Mouse (Mus musculus) WW6 (cell line): Measurements from ENCODE around the gene Mnat1.

Experiments used
- DNase-seq: peaks from one replicate; pipeline ENCODE4 v3.0.0-alpha.2; 2013; ENCODE audit warnings: low read depth, low spot score

Gene Mnat1

GRCm38 (mm10) chr12:73230196-73230595, 106.7 kb downstream of the Mnat1 start:
- DNase-seq = no peak

- DNase-seq = no peak
These were observed 108.0 kb downstream of the Mnat1 start for GRCm38 (mm10) chr12:73231552-73231951.

GRCm38 (mm10) chr12:73232586-73232985, 109.1 kb downstream of the Mnat1 start:
- DNase-seq = no peak

GRCm38 (mm10) chr12:73241960-73242359, 118.4 kb downstream of the Mnat1 start:
- no peak for DNase-seq

GRCm38 (mm10) chr12:73245687-73246086, 122.2 kb downstream of the Mnat1 start:
- no peak for DNase-seq

- DNase-seq = no peak
These were observed 131.5 kb downstream of the Mnat1 start for GRCm38 (mm10) chr12:73255006-73255405.

- no peak for DNase-seq
These were observed 135.8 kb downstream of the Mnat1 start for GRCm38 (mm10) chr12:73259269-73259668.

- no peak for DNase-seq
These were observed 136.8 kb downstream of the Mnat1 start for GRCm38 (mm10) chr12:73260339-73260738.

GRCm38 (mm10) chr12:73265381-73265978, 142.0 kb downstream of the Mnat1 start:
- no peak for DNase-seq

GRCm38 (mm10) chr12:73266597-73266996, 143.1 kb downstream of the Mnat1 start:
- no peak for DNase-seq

- DNase-seq = no peak
These were observed 145.0 kb downstream of the Mnat1 start for GRCm38 (mm10) chr12:73268497-73268896.

- DNase-seq = no peak
These were observed 146.0 kb downstream of the Mnat1 start for GRCm38 (mm10) chr12:73269531-73269930.

GRCm38 (mm10) chr12:73269933-73270332, 146.4 kb downstream of the Mnat1 start:
- no peak for DNase-seq

GRCm38 (mm10) chr12:73274921-73275320, 151.4 kb downstream of the Mnat1 start:
- no peak for DNase-seq

- peak; percentile 92 for DNase-seq
These were observed 163.0 kb downstream of the Mnat1 start, which contains the start of the genes Trmt5 and Slc38a6 for GRCm38 (mm10) chr12:73286287-73287092. Trmt5 (minus strand) TSS chr12:73286710. Slc38a6 (plus strand) TSS chr12:73286779.

GRCm38 (mm10) chr12:73287609-73288008, 164.1 kb downstream of the Mnat1 start:
- no peak for DNase-seq

- no peak for DNase-seq
These were observed 165.1 kb downstream of the Mnat1 start for GRCm38 (mm10) chr12:73288626-73289025.

- DNase-seq = no peak
These were observed 171.4 kb downstream of the Mnat1 start for GRCm38 (mm10) chr12:73294884-73295283.

- no peak for DNase-seq
These were observed 172.1 kb downstream of the Mnat1 start for GRCm38 (mm10) chr12:73295505-73296140.

GRCm38 (mm10) chr12:73298621-73299020, 175.1 kb downstream of the Mnat1 start:
- no peak for DNase-seq

GRCm38 (mm10) chr12:73300531-73300930, 177.0 kb downstream of the Mnat1 start:
- DNase-seq = no peak

GRCm38 (mm10) chr12:73304636-73305035, 181.1 kb downstream of the Mnat1 start:
- no peak for DNase-seq

GRCm38 (mm10) chr12:73307750-73308149, 184.2 kb downstream of the Mnat1 start:
- no peak for DNase-seq
